Mouse (Mus musculus) ES-Bruce4 (cell line): Measurements from ENCODE around the gene Bbs12.

Source experiments
- CTCF ChIP-seq: IDR thresholded peaks from one replicate; pipeline ENCODE4 v1.8.1; 2011; ENCODE audit warnings: low read depth, low read length
- EP300 ChIP-seq: IDR thresholded peaks from 2 replicates; pipeline ENCODE4 v1.6.1; 2011; ENCODE audit warnings: low read depth, low read length; ENCODE audit not compliant: insufficient read depth
- POLR2A ChIP-seq: IDR thresholded peaks from one replicate; pipeline ENCODE4 v1.8.1; 2011; ENCODE audit warnings: low read length; ENCODE audit not compliant: insufficient read depth

DNA sequence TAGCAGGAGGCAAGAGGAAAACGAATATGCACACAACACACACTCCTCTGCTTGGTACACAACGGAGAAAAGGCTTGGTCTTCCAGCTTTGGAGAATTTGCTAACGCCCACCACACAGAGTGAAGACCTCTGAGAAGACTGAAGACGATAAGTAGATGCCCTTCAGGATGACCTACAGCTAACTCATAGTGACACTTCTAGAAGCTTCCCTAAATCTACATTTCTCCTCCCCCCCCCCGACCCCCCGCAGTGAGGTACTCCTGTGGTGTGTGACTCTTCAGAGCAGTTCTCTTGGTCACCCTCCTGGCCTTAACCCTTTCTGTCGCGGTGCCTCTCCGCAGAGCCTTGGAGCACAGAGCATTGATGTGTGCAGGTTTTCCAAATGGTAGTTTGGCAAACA lies 35.3 kb downstream of the Bbs12 start:
- TF ChIP-seq CTCF = no peak
- TF ChIP-seq EP300 = no peak
- no peak for TF ChIP-seq POLR2A
